Mouse (Mus musculus) embryonic fibroblast, embryonic 13.5 days (primary cell): ENCODE measurements around the gene 9830107B12Rik.

Experiments
- CTCF ChIP-seq: IDR thresholded peaks from 2 replicates; pipeline ENCODE4 v1.5.1; 2011; ENCODE audit warnings: mild to moderate bottlenecking, control low read depth, low read length, moderate library complexity, borderline replicate concordance; ENCODE audit not compliant: insufficient read depth
- POLR2A ChIP-seq: IDR thresholded peaks from 2 replicates; pipeline ENCODE4 v1.6.1; 2011; ENCODE audit warnings: low read depth, mild to moderate bottlenecking, control low read depth, low read length, moderate library complexity

DNA sequence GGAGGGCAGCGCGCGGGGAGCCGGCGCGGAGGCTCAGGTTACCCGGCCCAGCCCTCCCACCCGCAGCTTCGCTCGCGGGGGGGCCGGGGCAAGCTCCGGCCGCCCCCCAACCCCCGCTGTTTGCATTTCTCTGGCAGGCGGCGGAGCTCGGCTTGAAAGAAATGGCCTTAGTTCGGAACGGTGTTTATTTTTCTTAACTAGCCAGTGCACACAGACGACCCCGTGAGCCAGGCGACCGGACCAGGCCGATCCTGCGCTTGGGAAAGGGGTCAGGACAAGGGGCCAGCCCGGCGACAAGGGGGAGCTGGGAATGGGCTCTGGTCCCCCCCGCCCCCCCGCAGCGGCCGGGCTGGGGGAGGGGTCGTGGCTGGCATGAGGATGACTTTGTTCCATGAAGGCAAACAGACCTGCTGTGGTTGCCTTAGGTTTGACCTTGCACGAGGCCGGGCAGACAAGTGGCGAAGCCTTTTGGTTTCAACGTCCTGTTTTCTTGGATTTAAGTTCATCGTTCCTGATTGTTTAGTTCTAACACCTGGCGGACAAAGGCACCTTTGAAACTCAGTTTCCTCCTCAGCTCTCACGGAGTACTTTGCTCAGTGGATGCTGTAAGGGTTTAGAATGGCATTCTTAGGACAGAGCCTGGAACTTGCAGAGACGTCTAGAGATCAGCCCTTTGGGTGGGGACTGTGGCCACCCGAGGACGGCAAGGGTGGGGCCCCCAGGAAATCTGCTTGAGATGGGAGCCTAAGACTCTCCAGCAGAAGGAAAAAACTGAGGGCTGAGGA, 48.1 kb downstream of the 9830107B12Rik start:
- no peak for TF ChIP-seq POLR2A
- TF ChIP-seq CTCF: no peak
